Mouse (Mus musculus) adrenal gland, adult 18-20 months (tissue): Measurements from ENCODE around the gene Tanc2. TPM values are rescaled to one million over a fixed set of nuclear protein-coding genes. Genes with fewer than 3 reads are reported as not detected.
A peak's percentile ranks its signal among the peaks of the same experiment; 100 is the strongest.

Experiments
- DNase-seq, 2 experiments: peaks; one replicate each; pipeline ENCODE4 v3.0.0; 2021 to 2022; ENCODE audit warnings: low spot score in 2 of 2
- total RNA-seq, 2 experiments: library from RNA; stranded (reverse); gene quantifications; 1 replicate in 1 of 2; 2 replicates in 1 of 2; pipeline ENCODE4 v1.2.3; 2021

Gene Tanc2
- total RNA-seq, 2 experiments from 2014 or later = 10.6 to 16.0 TPM

DNA sequence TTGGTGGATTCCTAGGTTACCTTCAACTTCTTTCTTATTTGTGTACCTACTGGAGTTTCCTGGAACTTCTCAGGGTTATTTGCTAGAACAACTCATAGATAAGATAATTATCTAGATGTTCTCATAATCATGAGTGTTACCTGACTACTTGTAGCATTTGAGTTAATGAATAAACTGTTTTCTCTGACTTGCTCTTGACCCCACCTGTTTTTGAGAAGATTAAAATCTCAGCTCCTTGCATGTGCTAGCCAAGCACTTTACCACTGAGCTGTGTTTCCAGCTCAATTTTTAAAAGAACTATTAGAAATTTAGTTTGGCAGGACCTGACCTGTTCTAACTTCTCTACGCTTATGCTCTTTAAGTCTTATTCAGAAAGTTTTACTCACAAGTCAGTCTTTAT is 36.4 kb downstream of the Tanc2 start:
- no peak for DNase-seq

- no peak for DNase-seq
Measured at GRCm38 (mm10) chr11:105643995-105644394, 54.2 kb downstream of the Tanc2 start.

DNA sequence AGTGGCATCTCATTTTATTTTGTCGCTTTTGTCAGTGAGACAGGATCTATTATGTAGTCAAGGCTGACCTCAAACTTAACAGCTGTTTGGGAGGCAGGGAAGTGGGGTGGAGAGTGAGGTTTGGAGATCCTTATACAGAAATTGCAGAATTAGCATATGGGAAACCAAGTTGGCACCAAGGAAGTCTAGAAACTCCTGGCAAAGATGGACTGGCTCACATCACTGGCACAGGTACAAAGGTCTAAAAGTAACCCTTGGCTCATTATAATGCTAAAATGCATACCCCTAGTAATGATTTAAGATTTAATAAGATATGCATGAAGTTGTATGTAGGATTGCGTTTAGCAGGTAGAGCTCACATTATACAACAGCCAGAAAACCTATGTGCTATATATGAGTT is 58.2 kb downstream of the Tanc2 start:
- DNase-seq = no peak

GRCm38 (mm10) chr11:105654616-105655015 is 64.8 kb downstream of the Tanc2 start:
- no peak for DNase-seq

- DNase-seq = no peak
Measured at GRCm38 (mm10) chr11:105655335-105655734, 65.5 kb downstream of the Tanc2 start.

DNA sequence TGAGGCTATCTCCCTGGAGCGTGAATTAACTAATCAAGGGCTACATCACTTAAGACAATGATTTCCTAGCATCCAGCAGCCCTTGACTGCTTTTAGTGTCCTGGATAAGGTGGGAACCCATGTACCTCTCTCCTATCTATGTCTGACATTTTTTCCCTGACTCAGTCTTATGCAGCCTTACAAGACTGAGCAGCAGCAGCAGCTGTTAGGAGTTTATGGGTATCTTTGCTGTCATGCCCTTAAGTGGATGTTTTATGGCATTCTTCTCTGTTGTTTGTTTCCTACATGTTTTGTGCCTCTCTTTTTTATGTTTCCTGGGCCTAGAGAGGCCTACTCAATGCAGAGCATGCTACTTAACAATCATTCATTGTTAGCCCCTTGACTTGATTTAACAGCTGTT is 78.1 kb downstream of the Tanc2 start:
- DNase-seq = no peak

- no peak for DNase-seq
Measured at GRCm38 (mm10) chr11:105678996-105679395, 89.2 kb downstream of the Tanc2 start.

- no peak for DNase-seq
Measured at GRCm38 (mm10) chr11:105684747-105685146, 95.0 kb downstream of the Tanc2 start.

- DNase-seq = no peak
Measured at GRCm38 (mm10) chr11:105700528-105700927, 110.7 kb downstream of the Tanc2 start.

GRCm38 (mm10) chr11:105719660-105720059 is 129.9 kb downstream of the Tanc2 start:
- DNase-seq = no peak

- no peak for DNase-seq
Measured at GRCm38 (mm10) chr11:105731541-105731940, 141.8 kb downstream of the Tanc2 start.

DNA sequence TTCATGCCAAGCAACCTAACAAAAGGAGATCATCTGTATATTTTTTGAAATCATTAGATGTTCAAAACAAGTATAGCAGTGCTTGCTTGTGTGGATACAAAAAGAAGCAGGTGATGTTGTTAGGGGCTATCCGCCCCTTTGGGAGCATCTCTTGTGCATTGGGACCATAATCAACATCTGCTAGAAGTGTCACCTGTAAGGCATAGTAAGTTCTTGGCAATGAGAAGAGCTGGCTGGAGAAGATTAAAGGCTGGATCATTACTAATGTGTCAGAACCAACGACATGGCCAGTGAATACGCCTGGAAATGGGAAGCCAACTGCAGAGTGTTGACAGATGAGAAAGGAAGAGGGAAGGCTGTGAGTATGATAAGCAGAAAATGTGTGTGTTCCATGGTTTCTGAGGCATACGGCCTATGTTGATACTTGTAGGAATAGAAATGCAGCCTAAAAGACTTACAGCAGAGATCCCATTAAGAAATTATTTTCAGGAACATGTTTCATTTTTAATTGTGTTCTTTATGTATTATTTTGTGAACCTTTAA is 142.3 kb downstream of the Tanc2 start:
- DNase-seq = no peak

- DNase-seq = no peak
Measured at GRCm38 (mm10) chr11:105743171-105743570, 153.4 kb downstream of the Tanc2 start.

DNA sequence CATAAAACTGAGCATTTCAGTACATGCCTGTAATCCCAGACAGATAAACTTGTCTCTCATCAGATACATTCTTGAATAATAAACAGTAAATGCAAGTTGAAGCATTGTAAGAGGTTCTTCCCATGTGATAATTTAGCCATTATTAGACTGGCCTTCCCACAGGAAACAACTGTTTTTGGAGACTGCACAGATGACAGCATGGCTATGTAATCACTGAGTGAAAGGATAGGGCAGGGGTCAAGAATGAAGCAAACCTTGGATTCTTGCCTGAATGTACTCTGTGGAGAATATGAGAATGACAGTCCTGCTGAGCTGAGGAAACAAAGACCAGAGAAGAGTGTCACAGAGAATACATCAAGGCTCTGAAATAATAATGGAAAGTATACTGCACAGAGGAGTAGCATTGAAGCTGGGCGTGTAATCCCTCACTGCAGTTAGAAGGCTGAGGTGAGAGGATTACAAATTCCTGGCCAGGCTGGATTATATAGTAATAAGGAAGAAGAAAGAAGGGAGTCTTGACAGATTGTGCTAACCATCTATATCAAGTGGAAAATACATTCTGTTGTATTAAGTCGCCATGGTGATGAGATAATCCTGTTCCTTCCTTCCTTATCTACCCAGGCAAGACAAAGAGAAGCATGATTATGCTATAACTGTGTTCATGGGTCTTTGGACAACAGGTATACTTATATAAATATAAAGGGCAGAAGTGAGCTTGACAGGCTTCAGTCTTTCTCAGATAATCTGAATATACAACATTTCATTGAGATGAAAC is 159.7 kb downstream of the Tanc2 start:
- peak in 1 of 2 experiments; percentile 7 for DNase-seq

- DNase-seq = no peak
Measured at GRCm38 (mm10) chr11:105758561-105759203, 168.9 kb downstream of the Tanc2 start.

DNA sequence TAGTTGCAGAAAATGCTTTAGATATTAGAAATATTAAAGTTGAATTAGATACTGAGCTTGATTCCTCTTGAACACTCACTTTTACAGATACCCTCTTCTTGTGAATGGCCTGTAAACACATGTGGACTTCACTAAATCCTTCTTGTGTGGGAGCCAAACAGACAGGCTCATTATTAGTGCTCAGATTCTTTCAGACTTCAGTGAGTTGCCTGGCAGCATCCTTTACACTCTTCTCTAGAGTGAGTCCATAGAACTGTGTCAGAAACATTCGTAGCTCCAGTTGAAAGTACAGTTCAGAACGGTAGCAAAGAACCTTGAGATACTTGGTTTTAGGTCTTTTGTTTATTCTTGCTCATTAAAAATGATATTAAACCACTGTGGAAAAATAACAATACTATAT is 169.6 kb downstream of the Tanc2 start:
- DNase-seq = no peak

GRCm38 (mm10) chr11:105760346-105760745 is 170.6 kb downstream of the Tanc2 start:
- DNase-seq = no peak

DNA sequence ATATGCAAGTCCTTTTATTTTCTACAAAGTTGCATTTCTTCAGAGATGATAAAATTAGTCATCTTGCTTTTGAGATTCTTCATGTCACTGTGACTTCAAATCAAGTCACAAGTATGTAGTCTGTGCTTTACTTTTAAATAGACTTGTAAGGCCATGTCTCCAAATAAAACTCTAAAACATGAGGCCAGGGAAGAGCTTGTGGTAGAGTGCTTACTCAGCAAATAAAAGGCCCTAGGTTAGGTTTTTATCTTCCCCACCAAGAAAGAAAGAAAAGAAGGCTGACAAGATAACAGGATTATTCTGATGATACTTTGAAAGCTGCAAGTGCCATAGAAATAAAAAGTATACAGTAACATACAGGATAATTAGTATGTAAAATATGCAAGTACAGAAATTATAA is 188.0 kb downstream of the Tanc2 start:
- no peak for DNase-seq

DNA sequence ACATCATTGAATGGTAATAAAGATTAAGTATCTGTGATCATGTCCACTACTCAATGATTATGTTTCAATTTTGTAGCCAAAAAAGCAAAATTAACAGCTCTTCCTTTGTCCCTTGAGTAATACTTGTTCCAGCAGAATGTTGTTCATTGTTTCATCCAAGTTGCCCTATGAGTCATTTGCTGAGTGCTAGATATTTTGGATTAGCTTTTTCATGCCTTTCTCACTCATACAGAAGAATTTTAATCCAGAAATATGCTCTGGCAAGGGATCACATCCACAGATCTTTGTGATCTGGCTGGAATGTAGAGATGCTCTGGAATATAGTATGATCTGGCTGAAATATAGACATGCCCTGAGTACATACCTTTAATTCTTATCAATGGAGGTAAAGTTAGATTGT is 202.7 kb downstream of the Tanc2 start:
- no peak for DNase-seq

- DNase-seq = no peak
Measured at GRCm38 (mm10) chr11:105803686-105804085, 213.9 kb downstream of the Tanc2 start.

DNA sequence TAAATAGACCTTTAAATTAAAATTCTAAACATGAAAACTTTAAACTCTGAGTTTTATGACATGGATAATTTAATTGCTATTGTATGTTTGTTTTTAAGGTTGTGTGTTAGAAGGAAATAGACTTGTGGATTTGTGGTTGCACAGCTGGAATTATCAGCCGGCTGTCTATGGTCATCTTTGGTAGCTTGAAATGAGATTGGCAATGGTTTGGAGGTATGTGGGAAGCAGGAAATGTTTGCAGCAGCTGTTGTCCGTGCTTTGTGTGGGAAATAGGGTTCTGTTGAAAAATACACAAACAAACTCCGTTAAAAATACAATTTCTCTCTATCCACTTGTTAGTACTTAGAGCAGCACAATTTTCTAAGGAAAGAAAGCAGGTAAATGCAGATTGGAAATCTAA is 215.0 kb downstream of the Tanc2 start:
- DNase-seq = no peak

- no peak for DNase-seq
Measured at GRCm38 (mm10) chr11:105807103-105807502, 217.3 kb downstream of the Tanc2 start.
